Mouse (Mus musculus): ENCODE results near the gene Gm47969. TPM values are rescaled to one million over a fixed set of nuclear protein-coding genes. Genes with fewer than 3 reads are reported as not detected.
A peak's percentile ranks its signal among the peaks of the same experiment; 100 is the strongest.

The Gm47969 gene
- total RNA-seq, 2 experiments from 2014 or later, result not detected

- DNase-seq, result peak in 1 of 2 experiments; percentile 30
Observed at GRCm38 (mm10) chr1:83076190-83076917, 31.6 kb downstream of the Gm47969 start.

- DNase-seq, result no peak
Observed at GRCm38 (mm10) chr1:83077016-83077415, 32.3 kb downstream of the Gm47969 start.

GRCm38 (mm10) chr1:83084790-83085189 is 40.1 kb downstream of the Gm47969 start:
- no peak for DNase-seq

GRCm38 (mm10) chr1:83091268-83091667 is 46.5 kb downstream of the Gm47969 start:
- DNase-seq, result no peak

Other genes with a start within 250 kb of the Gm47969 start
- gene Agfg1, start 205.4 kb upstream of the Gm47969 start, total RNA-seq (2021), result 10 to 100 TPM; 27.3 to 27.5 TPM
- not detected for gene A030005L19Rik, start 131.6 kb upstream of the Gm47969 start, total RNA-seq (2021)
- gene A030014E15Rik, start 120.0 kb upstream of the Gm47969 start, total RNA-seq (2021), result not detected
- gene Gm6217, start 113.5 kb upstream of the Gm47969 start, total RNA-seq (2021), result not detected
- not detected for gene A030003K21Rik, start 101.5 kb upstream of the Gm47969 start, total RNA-seq (2021)
- not detected for gene Gm7544, start 88.9 kb upstream of the Gm47969 start, total RNA-seq (2021)
- not detected for gene Gm47955, start 84.6 kb upstream of the Gm47969 start, total RNA-seq (2021)
- not detected for gene Gm47959, start 44.4 kb upstream of the Gm47969 start, total RNA-seq (2021)
- under 1 TPM; 0.51 to 0.55 TPM for gene Slc19a3, start 6.5 kb upstream of the Gm47969 start, total RNA-seq (2021)
- gene Krtap28-10, start 2.5 kb upstream of the Gm47969 start, total RNA-seq (2021), result not detected
- gene A030005K14Rik, start 14.4 kb downstream of the Gm47969 start, total RNA-seq (2021), result not detected
- gene Krtap28-13, start 16.0 kb downstream of the Gm47969 start, total RNA-seq (2021), result not detected
- under 1 TPM in 1 of 2 experiments, not detected in 1; 0.64 TPM for gene Ccl20, start 71.8 kb downstream of the Gm47969 start, total RNA-seq (2021)
- gene Daw1, start 114.8 kb downstream of the Gm47969 start, total RNA-seq (2021), result not detected